Mouse (Mus musculus) erythroblast, adult 5-6 weeks (primary cell): ENCODE data around the gene Coro1b. TPM values are rescaled to one million over a fixed set of nuclear protein-coding genes. Genes with fewer than 3 reads are reported as not detected.

Experiments used
- total RNA-seq, 2 experiments: library from RNA; stranded (forward) in 1 of 2; stranded (reverse) in 1 of 2; fragments of 150-400 nt in 1 of 2; fragments of 200-764, 138-1000 nt in 1 of 2; gene quantifications; 2 replicates each; pipeline versions ENCODE4 v1.2.3 to v1.2.4; 2015 to 2017; ENCODE audit warnings: low replicate concordance in 2 of 2

Gene Coro1b
- total RNA-seq, 2 experiments from 2014 or later = 22.6 to 69.6 TPM

Other genes starting within 250 kb of the Coro1b start
Only the 30 nearest of the 34 such genes appear.
- gene Unc93b1, start 213.4 kb upstream of the Coro1b start, total RNA-seq (2015; ENCODE audit: low replicate concordance) = 25.1 and 47.1 TPM in 2 replicates
- gene Unc93b1, start 213.4 kb upstream of the Coro1b start, total RNA-seq (2017; ENCODE audit: low replicate concordance) = 34.2 and 50.3 TPM in 2 replicates
- 1.7 TPM in 1 of 2 replicates, not detected in the other for gene Aldh3b3, start 190.0 kb upstream of the Coro1b start, total RNA-seq (2015; ENCODE audit: low replicate concordance)
- 4.9 TPM in 1 of 2 replicates, not detected in the other for gene Aldh3b3, start 190.0 kb upstream of the Coro1b start, total RNA-seq (2017; ENCODE audit: low replicate concordance)
- 0.63 TPM in 1 of 2 replicates, not detected in the other for gene Aldh3b2, start 176.3 kb upstream of the Coro1b start, total RNA-seq (2015; ENCODE audit: low replicate concordance)
- gene Aldh3b2, start 176.3 kb upstream of the Coro1b start, total RNA-seq (2017; ENCODE audit: low replicate concordance) = 1.8 and 1.9 TPM in 2 replicates
- gene Acy3, start 162.0 kb upstream of the Coro1b start, total RNA-seq (2015; ENCODE audit: low replicate concordance) = 1.5 TPM in 1 of 2 replicates, not detected in the other
- gene Acy3, start 162.0 kb upstream of the Coro1b start, total RNA-seq (2017; ENCODE audit: low replicate concordance) = 0.56 TPM in 1 of 2 replicates, not detected in the other
- not detected in 2 replicates for gene Tbx10, start 155.9 kb upstream of the Coro1b start, total RNA-seq (2015; ENCODE audit: low replicate concordance)
- gene Tbx10, start 155.9 kb upstream of the Coro1b start, total RNA-seq (2017; ENCODE audit: low replicate concordance) = not detected in 2 replicates
- 2.7 TPM in 1 of 2 replicates, not detected in the other for gene Nudt8, start 148.0 kb upstream of the Coro1b start, total RNA-seq (2015; ENCODE audit: low replicate concordance)
- gene Nudt8, start 148.0 kb upstream of the Coro1b start, total RNA-seq (2017; ENCODE audit: low replicate concordance) = 2.4 and 2.5 TPM in 2 replicates
- 0.58 TPM in 1 of 2 replicates, not detected in the other for gene Gm49405, start 148.0 kb upstream of the Coro1b start, total RNA-seq (2015; ENCODE audit: low replicate concordance)
- gene Gm49405, start 148.0 kb upstream of the Coro1b start, total RNA-seq (2017; ENCODE audit: low replicate concordance) = 0.42 TPM in 1 of 2 replicates, not detected in the other
- 0.38 TPM in 1 of 2 replicates, not detected in the other for gene Doc2g, start 145.3 kb upstream of the Coro1b start, total RNA-seq (2015; ENCODE audit: low replicate concordance)
- gene Doc2g, start 145.3 kb upstream of the Coro1b start, total RNA-seq (2017; ENCODE audit: low replicate concordance) = not detected in 2 replicates
- 57.8 and 76.5 TPM in 2 replicates for gene Ndufv1, start 135.8 kb upstream of the Coro1b start, total RNA-seq (2015; ENCODE audit: low replicate concordance)
- gene Ndufv1, start 135.8 kb upstream of the Coro1b start, total RNA-seq (2017; ENCODE audit: low replicate concordance) = 60.4 and 63.3 TPM in 2 replicates
- 79.2 and 134 TPM in 2 replicates for gene Gstp1, start 110.6 kb upstream of the Coro1b start, total RNA-seq (2015; ENCODE audit: low replicate concordance)
- 15.5 and 40.6 TPM in 2 replicates for gene Gstp1, start 110.6 kb upstream of the Coro1b start, total RNA-seq (2017; ENCODE audit: low replicate concordance)
- gene Gstp2, start 102.6 kb upstream of the Coro1b start, total RNA-seq (2015; ENCODE audit: low replicate concordance) = not detected in 2 replicates
- gene Gstp2, start 102.6 kb upstream of the Coro1b start, total RNA-seq (2017; ENCODE audit: low replicate concordance) = 1.4 and 2.1 TPM in 2 replicates
- 4.2 and 30.2 TPM in 2 replicates for gene Gstp3, start 89.0 kb upstream of the Coro1b start, total RNA-seq (2015; ENCODE audit: low replicate concordance)
- 8.4 and 11.1 TPM in 2 replicates for gene Gstp3, start 89.0 kb upstream of the Coro1b start, total RNA-seq (2017; ENCODE audit: low replicate concordance)
- not detected in 2 replicates for gene Cabp2, start 67.0 kb upstream of the Coro1b start, total RNA-seq (2015; ENCODE audit: low replicate concordance)
- gene Cabp2, start 67.0 kb upstream of the Coro1b start, total RNA-seq (2017; ENCODE audit: low replicate concordance) = not detected in 2 replicates
- 51.9 and 92.4 TPM in 2 replicates for gene Cdk2ap2, start 51.4 kb upstream of the Coro1b start, total RNA-seq (2015; ENCODE audit: low replicate concordance)
- gene Cdk2ap2, start 51.4 kb upstream of the Coro1b start, total RNA-seq (2017; ENCODE audit: low replicate concordance) = 11.8 and 18.7 TPM in 2 replicates
- gene Pitpnm1, start 48.6 kb upstream of the Coro1b start, total RNA-seq (2015; ENCODE audit: low replicate concordance) = 20.1 and 32.7 TPM in 2 replicates
- gene Pitpnm1, start 48.6 kb upstream of the Coro1b start, total RNA-seq (2017; ENCODE audit: low replicate concordance) = 17.0 and 19.7 TPM in 2 replicates
- gene Aip, start 22.8 kb upstream of the Coro1b start, total RNA-seq (2015; ENCODE audit: low replicate concordance) = 35.7 and 52.1 TPM in 2 replicates
- 20.9 and 49.9 TPM in 2 replicates for gene Aip, start 22.8 kb upstream of the Coro1b start, total RNA-seq (2017; ENCODE audit: low replicate concordance)
- gene Gpr152, start 8.8 kb upstream of the Coro1b start, total RNA-seq (2015; ENCODE audit: low replicate concordance) = not detected in 2 replicates
- not detected in 2 replicates for gene Gpr152, start 8.8 kb upstream of the Coro1b start, total RNA-seq (2017; ENCODE audit: low replicate concordance)
- gene Cabp4, start 4.6 kb upstream of the Coro1b start, total RNA-seq (2015; ENCODE audit: low replicate concordance) = not detected in 2 replicates
- 0.43 TPM in 1 of 2 replicates, not detected in the other for gene Cabp4, start 4.6 kb upstream of the Coro1b start, total RNA-seq (2017; ENCODE audit: low replicate concordance)
- 22.9 and 36.6 TPM in 2 replicates for gene Ptprcap, start 5.0 kb downstream of the Coro1b start, total RNA-seq (2015; ENCODE audit: low replicate concordance)
- 7.7 and 8.3 TPM in 2 replicates for gene Ptprcap, start 5.0 kb downstream of the Coro1b start, total RNA-seq (2017; ENCODE audit: low replicate concordance)
- 7.1 and 25.3 TPM in 2 replicates for gene Rps6kb2, start 14.7 kb downstream of the Coro1b start, total RNA-seq (2015; ENCODE audit: low replicate concordance)
- 23.9 and 27.2 TPM in 2 replicates for gene Rps6kb2, start 14.7 kb downstream of the Coro1b start, total RNA-seq (2017; ENCODE audit: low replicate concordance)
- 0.84 and 6.5 TPM in 2 replicates for gene Carns1, start 26.9 kb downstream of the Coro1b start, total RNA-seq (2015; ENCODE audit: low replicate concordance)
- gene Carns1, start 26.9 kb downstream of the Coro1b start, total RNA-seq (2017; ENCODE audit: low replicate concordance) = 0.60 and 0.70 TPM in 2 replicates
- 8.8 and 25.7 TPM in 2 replicates for gene Tbc1d10c, start 42.7 kb downstream of the Coro1b start, total RNA-seq (2015; ENCODE audit: low replicate concordance)
- gene Tbc1d10c, start 42.7 kb downstream of the Coro1b start, total RNA-seq (2017; ENCODE audit: low replicate concordance) = 5.8 and 11.3 TPM in 2 replicates
- 100 and 139 TPM in 2 replicates for gene Ppp1ca, start 43.4 kb downstream of the Coro1b start, total RNA-seq (2015; ENCODE audit: low replicate concordance)
- 131 and 151 TPM in 2 replicates for gene Ppp1ca, start 43.4 kb downstream of the Coro1b start, total RNA-seq (2017; ENCODE audit: low replicate concordance)
- gene Rad9a, start 53.0 kb downstream of the Coro1b start, total RNA-seq (2015; ENCODE audit: low replicate concordance) = 12.7 and 23.2 TPM in 2 replicates
- 9.1 and 15.7 TPM in 2 replicates for gene Rad9a, start 53.0 kb downstream of the Coro1b start, total RNA-seq (2017; ENCODE audit: low replicate concordance)
- 0.38 TPM in 1 of 2 replicates, not detected in the other for gene Clcf1, start 65.6 kb downstream of the Coro1b start, total RNA-seq (2015; ENCODE audit: low replicate concordance)
- not detected in 2 replicates for gene Clcf1, start 65.6 kb downstream of the Coro1b start, total RNA-seq (2017; ENCODE audit: low replicate concordance)
- not detected in 2 replicates for gene AC109138.7, start 65.7 kb downstream of the Coro1b start, total RNA-seq (2015; ENCODE audit: low replicate concordance)
- not detected in 2 replicates for gene AC109138.7, start 65.7 kb downstream of the Coro1b start, total RNA-seq (2017; ENCODE audit: low replicate concordance)
- 23.6 and 25.4 TPM in 2 replicates for gene Pold4, start 83.3 kb downstream of the Coro1b start, total RNA-seq (2015; ENCODE audit: low replicate concordance)
- 8.8 and 30.3 TPM in 2 replicates for gene Pold4, start 83.3 kb downstream of the Coro1b start, total RNA-seq (2017; ENCODE audit: low replicate concordance)
- 0.42 and 3.8 TPM in 2 replicates for gene Ssh3, start 120.6 kb downstream of the Coro1b start, total RNA-seq (2015; ENCODE audit: low replicate concordance)
- 3.0 and 3.2 TPM in 2 replicates for gene Ssh3, start 120.6 kb downstream of the Coro1b start, total RNA-seq (2017; ENCODE audit: low replicate concordance)
- 0.63 TPM in 1 of 2 replicates, not detected in the other for gene Ankrd13d, start 134.5 kb downstream of the Coro1b start, total RNA-seq (2015; ENCODE audit: low replicate concordance)
- gene Ankrd13d, start 134.5 kb downstream of the Coro1b start, total RNA-seq (2017; ENCODE audit: low replicate concordance) = 0.84 TPM in 1 of 2 replicates, not detected in the other
- gene Grk2, start 157.6 kb downstream of the Coro1b start, total RNA-seq (2015; ENCODE audit: low replicate concordance) = 63.4 and 93.2 TPM in 2 replicates
- gene Grk2, start 157.6 kb downstream of the Coro1b start, total RNA-seq (2017; ENCODE audit: low replicate concordance) = 40.1 and 60.1 TPM in 2 replicates